Mouse (Mus musculus) right cerebral cortex, postnatal 25 days (tissue): ENCODE measurements around the gene Rgl1.
A peak's percentile ranks its signal among the peaks of the same experiment; 100 is the strongest.
"Not testable (repeated sequence)": the region's sequence is repeated elsewhere in the genome, so short reads cannot be mapped to it uniquely, and the experiment has no call there.

Source experiments
- DNase-seq: peaks from one replicate; pipeline ENCODE4 v3.0.0; 2022

Gene Rgl1

GRCm38 (mm10) chr1:152766032-152766772 is at the start of gene Rgl1, which contains the start of gene Arpc5:
TSS of gene Rgl1 (minus strand) at chr1:152766351.
TSS of gene Arpc5 (plus strand) at chr1:152766542.
- DNase-seq: peak; percentile 98

- DNase-seq: no peak
Observed at GRCm38 (mm10) chr1:152815265-152815701, 49.1 kb upstream of the Rgl1 start.

GRCm38 (mm10) chr1:152810533-152811439 is 44.6 kb upstream of the Rgl1 start:
- DNase-seq: no peak

- no peak for DNase-seq
Observed at GRCm38 (mm10) chr1:152809541-152810252, 43.5 kb upstream of the Rgl1 start.

- DNase-seq: no peak
Observed at GRCm38 (mm10) chr1:152808392-152808680, 42.2 kb upstream of the Rgl1 start.

- no peak for DNase-seq
Observed at GRCm38 (mm10) chr1:152807619-152808391, 41.7 kb upstream of the Rgl1 start.

GRCm38 (mm10) chr1:152804907-152805306 is 38.8 kb upstream of the Rgl1 start:
- DNase-seq: no peak

- DNase-seq: no peak
Observed at GRCm38 (mm10) chr1:152800633-152801176, 34.6 kb upstream of the Rgl1 start.

GRCm38 (mm10) chr1:152799897-152800296 is 33.7 kb upstream of the Rgl1 start, which contains the start of gene Ncf2:
TSS of gene Ncf2 (plus strand) at chr1:152800194.
- no peak for DNase-seq

GRCm38 (mm10) chr1:152798125-152798524 is 32.0 kb upstream of the Rgl1 start:
- no peak for DNase-seq

GRCm38 (mm10) chr1:152796683-152797263 is 30.6 kb upstream of the Rgl1 start:
- DNase-seq: no peak

GRCm38 (mm10) chr1:152795688-152796255 is 29.6 kb upstream of the Rgl1 start:
- no peak for DNase-seq

GRCm38 (mm10) chr1:152793495-152794130 is 27.5 kb upstream of the Rgl1 start:
- DNase-seq: no peak

- DNase-seq: no peak
Observed at GRCm38 (mm10) chr1:152792736-152793494, 26.8 kb upstream of the Rgl1 start.

GRCm38 (mm10) chr1:152791269-152791668 is 25.1 kb upstream of the Rgl1 start:
- DNase-seq: no peak

- no peak for DNase-seq
Observed at GRCm38 (mm10) chr1:152790821-152791220, 24.7 kb upstream of the Rgl1 start.

GRCm38 (mm10) chr1:152790254-152790653 is 24.1 kb upstream of the Rgl1 start:
- DNase-seq: no peak

- no peak for DNase-seq
Observed at GRCm38 (mm10) chr1:152788121-152788660, 22.0 kb upstream of the Rgl1 start.

- DNase-seq: no peak
Observed at GRCm38 (mm10) chr1:152786953-152787352, 20.8 kb upstream of the Rgl1 start.

GRCm38 (mm10) chr1:152785446-152785845 is 19.3 kb upstream of the Rgl1 start:
- DNase-seq: not testable (repeated sequence)
